Mouse (Mus musculus): Measurements from ENCODE around the gene Rabgef1.

GRCm38 (mm10) chr5:130263454-130263853 lies 91.9 kb downstream of the Rabgef1 start:
- TF ChIP-seq POLR2A (IDR thresholded peaks at IDR 0.05; ENCODE audit: borderline replicate concordance, low read depth, low read length) (no peak), CTCF (IDR thresholded peaks at IDR 0.05; ENCODE audit: low read depth, low read length) (no peak)

Measured in bone marrow macrophage, adult 2 months (primary cell).